Mouse (Mus musculus) urinary bladder, postnatal 0 days (tissue): ENCODE measurements around the gene Ccser2. TPM values are rescaled to one million over a fixed set of nuclear protein-coding genes. Genes with fewer than 3 reads are reported as not detected.

ENCODE experiments used
- polyA plus RNA-seq: library from polyadenylated mRNA; unstranded; fragments of >200 nt; fragmentation: Nextera tagmentation; extraction: Ambion mirVana; gene quantifications from 2 replicates; pipeline ENCODE4 v1.2.1, GENCODE M21; 2015

The Ccser2 gene
- 35.3 and 37.3 TPM in 2 replicates for polyA plus RNA-seq

DNA sequence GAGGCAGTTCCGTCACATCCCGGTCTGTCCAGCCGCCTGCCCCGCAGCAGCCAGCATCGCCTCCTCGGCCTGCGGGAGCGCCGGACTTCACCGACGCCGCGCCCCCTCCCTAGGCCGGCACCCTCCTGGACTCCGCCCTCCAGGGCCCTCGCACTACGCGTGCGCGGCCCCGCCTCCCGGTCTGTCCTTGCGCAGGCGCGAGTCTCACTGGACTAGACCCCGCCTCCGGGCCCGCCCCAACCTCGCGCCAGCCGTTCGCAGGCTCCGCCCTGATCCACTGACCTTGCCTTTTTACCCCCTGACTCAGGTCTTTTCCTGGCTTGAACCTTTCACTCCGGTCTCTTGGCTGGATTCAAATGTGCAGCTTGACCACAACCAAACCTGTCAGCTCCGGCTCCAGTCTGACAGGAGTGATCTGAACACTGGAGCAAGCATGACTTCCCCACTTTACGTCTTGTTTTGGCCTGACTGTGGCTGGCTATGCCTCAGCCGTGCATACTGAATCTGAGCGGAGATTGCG, at the start of gene Ccser2:
Gene Ccser2, minus strand, starts transcription at position 150 of the 520 bp plus-strand sequence.

Other genes starting within 250 kb of the Ccser2 start
- not detected in 2 replicates for gene Rgr, start 80.2 kb upstream of the Ccser2 start, polyA plus RNA-seq
- not detected in 2 replicates for gene Lrit1, start 86.1 kb upstream of the Ccser2 start, polyA plus RNA-seq
- gene Lrit2, start 99.2 kb upstream of the Ccser2 start, polyA plus RNA-seq = not detected in 2 replicates
- gene Cdhr1, start 129.6 kb upstream of the Ccser2 start, polyA plus RNA-seq = 0.05 TPM in 1 of 2 replicates, not detected in the other
- gene 2610528A11Rik, start 145.2 kb upstream of the Ccser2 start, polyA plus RNA-seq = 0.70 and 0.81 TPM in 2 replicates
- 181 and 195 TPM in 2 replicates for gene Ghitm, start 166.5 kb upstream of the Ccser2 start, polyA plus RNA-seq